Mouse (Mus musculus) myocyte (in vitro differentiated cells): Measurements from ENCODE around the gene Clns1a.

ENCODE experiments used
- CEBPB ChIP-seq: IDR thresholded peaks from 2 replicates; pipeline ENCODE4 v1.6.1; 2011; ENCODE audit warnings: mild to moderate bottlenecking, moderate library complexity; ENCODE audit not compliant: poor library complexity, insufficient read depth, severe bottlenecking
- E2F4 ChIP-seq: IDR thresholded peaks from one replicate; pipeline ENCODE4 v1.6.1; 2011; ENCODE audit warnings: mild to moderate bottlenecking, control low read depth, moderate library complexity; ENCODE audit not compliant: insufficient read depth
- MAX ChIP-seq: IDR thresholded peaks from one replicate; pipeline ENCODE4 v1.6.1; 2011; ENCODE audit warnings: low read depth, mild to moderate bottlenecking, control low read depth
- MYOD1 ChIP-seq, 3 experiments: IDR thresholded peaks; one replicate each; pipeline ENCODE4 v1.6.1; 2011; ENCODE audit warnings: control low read depth in 2 of 3, low read depth in 2 of 3, mild to moderate bottlenecking in 2 of 3, moderate library complexity in 1 of 3; ENCODE audit not compliant: insufficient read length in 2 of 3, control insufficient read depth in 1 of 3
- MYOG ChIP-seq, 3 experiments: IDR thresholded peaks; one replicate each; pipeline ENCODE4 v1.6.1; 2011; ENCODE audit warnings: control low read depth in 2 of 3, low read depth in 2 of 3, mild to moderate bottlenecking in 2 of 3; ENCODE audit not compliant: insufficient read length in 2 of 3, control insufficient read depth in 1 of 3, insufficient read depth in 1 of 3
- POLR2A ChIP-seq: IDR thresholded peaks from one replicate; pipeline ENCODE4 v1.6.1; 2011; ENCODE audit warnings: low read depth, mild to moderate bottlenecking, control low read depth, moderate library complexity; ENCODE audit not compliant: insufficient read length
- POLR2AphosphoS2 ChIP-seq: IDR thresholded peaks from one replicate; pipeline ENCODE4 v1.6.1; 2011; ENCODE audit warnings: low read depth, control low read depth; ENCODE audit not compliant: insufficient read length
- REST ChIP-seq: IDR thresholded peaks from one replicate; pipeline ENCODE4 v1.6.1; 2011; ENCODE audit warnings: mild to moderate bottlenecking, control low read depth, moderate library complexity; ENCODE audit not compliant: insufficient read depth, insufficient read length
- SRF ChIP-seq: IDR thresholded peaks from one replicate; pipeline ENCODE4 v1.6.1; 2011; ENCODE audit warnings: low read depth; ENCODE audit not compliant: control insufficient read depth, insufficient read length
- TCF12 ChIP-seq: IDR thresholded peaks from one replicate; pipeline ENCODE4 v1.6.1; 2011; ENCODE audit warnings: mild to moderate bottlenecking, control low read depth; ENCODE audit not compliant: poor library complexity, insufficient read depth, severe bottlenecking
- TCF3 ChIP-seq: IDR thresholded peaks from one replicate; pipeline ENCODE4 v1.6.1; 2011; ENCODE audit warnings: low read depth, control low read depth; ENCODE audit not compliant: insufficient read length
- USF1 ChIP-seq: IDR thresholded peaks from one replicate; pipeline ENCODE4 v1.6.1; 2011; ENCODE audit warnings: low read depth, mild to moderate bottlenecking, control low read depth, moderate library complexity

DNA sequence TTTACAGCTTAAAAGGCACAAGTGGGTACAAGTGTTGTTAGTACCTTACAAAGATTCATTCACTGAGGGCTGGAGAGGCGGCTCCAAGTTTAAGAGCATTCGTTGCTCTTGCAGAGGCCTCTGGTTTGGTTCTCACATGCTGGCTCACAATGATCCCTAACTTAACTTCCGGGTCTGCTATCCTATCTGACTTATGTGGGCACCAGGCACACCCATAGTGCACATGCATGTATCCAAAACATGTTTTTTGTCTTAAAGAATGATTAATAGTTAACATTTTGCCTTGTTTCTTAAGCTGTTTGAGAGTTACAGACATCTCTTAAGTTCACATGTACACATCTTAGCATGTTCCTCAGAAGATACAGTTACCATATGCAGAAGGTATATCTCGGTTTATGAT, 3.7 kb downstream of the Clns1a start:
- no peak for TF ChIP-seq MYOD1 (IDR thresholded peaks at IDR 0.05; ENCODE audit: control insufficient read depth in 1 of 3, insufficient read length in 2 of 3, low read depth in 2 of 3)
- TF ChIP-seq USF1 = no peak
- TF ChIP-seq E2F4 = no peak
- no peak for TF ChIP-seq POLR2A
- no peak for TF ChIP-seq TCF12
- TF ChIP-seq MAX = no peak
- TF ChIP-seq MYOG (IDR thresholded peaks at IDR 0.05; ENCODE audit: control insufficient read depth in 1 of 3, insufficient read depth in 1 of 3, insufficient read length in 2 of 3, low read depth in 2 of 3) = no peak
- TF ChIP-seq SRF = no peak
- no peak for TF ChIP-seq TCF3
- no peak for TF ChIP-seq CEBPB
- no peak for TF ChIP-seq POLR2AphosphoS2
- no peak for TF ChIP-seq REST
